Mouse (Mus musculus): ENCODE results near the gene Flii. TPM values are rescaled to one million over a fixed set of nuclear protein-coding genes. Genes with fewer than 3 reads are reported as not detected.

Flii gene
- polyA plus RNA-seq, 1 experiment: 218 TPM

- peak overlapping the region; percentile 93 for H3K4me3 ChIP-seq (replicated peaks)
- no peak for TF ChIP-seq FLI1 (IDR thresholded peaks at IDR 0.05; ENCODE audit: low read length)
- TF ChIP-seq GATA1 (IDR thresholded peaks at IDR 0.05; ENCODE audit: borderline replicate concordance, low read length): no peak
- H3K4me1 ChIP-seq: peaks cover 51% of the 10 kb centered on the region
- peaks cover 18% of the 10 kb centered on the region for H3K27me3 ChIP-seq (replicated peaks)
- peaks cover 1% of the 10 kb centered on the region for H3K36me3 ChIP-seq (replicated peaks; ENCODE audit: low read length)
- H3K9me3 ChIP-seq: no peaks in the 10 kb centered on the region
These were observed 28.1 kb downstream of the Flii start for GRCm38 (mm10) chr11:60698806-60699523.

GRCm38 (mm10) chr11:60697561-60697960 is 29.5 kb downstream of the Flii start:
- Histone ChIP-seq H3K4me3 (replicated peaks) (no peak overlapping the region), H3K4me1 (peaks cover 37% of the 10 kb centered on the region), H3K36me3 (replicated peaks; ENCODE audit: low read length) (no peaks in the 10 kb centered on the region), H3K27me3 (replicated peaks) (peaks cover 17% of the 10 kb centered on the region), H3K9me3 (no peaks in the 10 kb centered on the region)
- no peak for TF ChIP-seq FLI1 (IDR thresholded peaks at IDR 0.05; ENCODE audit: low read length)
- TF ChIP-seq GATA1 (IDR thresholded peaks at IDR 0.05; ENCODE audit: borderline replicate concordance, low read length): no peak

DNA sequence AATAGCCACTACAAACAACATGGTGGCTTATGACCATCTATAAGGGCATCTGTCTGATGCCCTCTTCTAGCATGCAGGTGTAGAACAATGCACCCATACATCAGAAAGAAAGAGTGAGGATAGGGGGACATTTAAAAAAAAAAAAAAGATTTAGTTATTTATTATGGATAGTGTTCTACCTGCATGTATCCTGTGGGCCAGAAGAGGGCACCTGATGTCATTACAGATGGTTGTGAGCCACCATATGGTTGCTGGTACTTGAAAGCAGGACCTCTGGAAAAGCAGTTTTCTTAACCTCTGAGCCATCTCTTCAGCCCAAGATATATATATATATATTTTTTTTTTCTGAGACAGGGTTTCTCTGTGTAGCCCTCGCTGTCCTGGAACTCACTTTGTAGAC is 30.9 kb downstream of the Flii start:
- Histone ChIP-seq H3K36me3 (replicated peaks; ENCODE audit: low read length) (no peaks in the 10 kb centered on the region), H3K4me3 (replicated peaks) (no peak overlapping the region), H3K9me3 (no peaks in the 10 kb centered on the region), H3K27me3 (replicated peaks) (peaks cover 15% of the 10 kb centered on the region), H3K4me1 (peaks cover 23% of the 10 kb centered on the region)
- TF ChIP-seq FLI1 (IDR thresholded peaks at IDR 0.05; ENCODE audit: low read length) (no peak), GATA1 (IDR thresholded peaks at IDR 0.05; ENCODE audit: borderline replicate concordance, low read length) (no peak)

Other genes starting within 250 kb of the Flii start
- gene Alkbh5, start 190.9 kb downstream of the Flii start, polyA plus RNA-seq (2012; ENCODE audit: insufficient read depth, low replicate concordance): 10.9 and 18.5 TPM in 2 replicates
- 5.0 and 7.6 TPM in 2 replicates for gene Llgl1, start 27.5 kb downstream of the Flii start, polyA plus RNA-seq (2012; ENCODE audit: insufficient read depth, low replicate concordance)
- gene Mief2, start 1.1 kb upstream of the Flii start, polyA plus RNA-seq (2012; ENCODE audit: insufficient read depth, low replicate concordance): 10.2 and 20.6 TPM in 2 replicates
- gene Top3a, start 50.1 kb upstream of the Flii start, polyA plus RNA-seq (2012; ENCODE audit: insufficient read depth, low replicate concordance): 1.9 and 4.7 TPM in 2 replicates
- 0.50 TPM in 1 of 2 replicates, not detected in the other for gene Smcr8, start 50.3 kb upstream of the Flii start, polyA plus RNA-seq (2012; ENCODE audit: insufficient read depth, low replicate concordance)
- gene Shmt1, start 84.5 kb upstream of the Flii start, polyA plus RNA-seq (2012; ENCODE audit: insufficient read depth, low replicate concordance): 0.75 and 7.4 TPM in 2 replicates
- gene Dhrs7b, start 103.4 kb upstream of the Flii start, polyA plus RNA-seq (2012; ENCODE audit: insufficient read depth, low replicate concordance): 3.3 TPM in 1 of 2 replicates, not detected in the other
- gene Tmem11, start 152.0 kb upstream of the Flii start, polyA plus RNA-seq (2012; ENCODE audit: insufficient read depth, low replicate concordance): 9.2 and 13.5 TPM in 2 replicates
- 2.5 and 7.8 TPM in 2 replicates for gene Natd1, start 187.5 kb upstream of the Flii start, polyA plus RNA-seq (2012; ENCODE audit: insufficient read depth, low replicate concordance)
- gene Map2k3, start 204.8 kb upstream of the Flii start, polyA plus RNA-seq (2012; ENCODE audit: insufficient read depth, low replicate concordance): 158 and 191 TPM in 2 replicates

Measured in megakaryocyte, embryonic 14.5 days (primary cell).